Mouse (Mus musculus): Measurements from ENCODE around the gene Itch. TPM values are rescaled to one million over a fixed set of nuclear protein-coding genes. Genes with fewer than 3 reads are reported as not detected.

Gene Itch
- polyA plus RNA-seq, 1 experiment from 2014 or later: 44.4 TPM

GRCm38 (mm10) chr2:155223145-155223544 lies 89.8 kb downstream of the Itch start:
- H3K27ac ChIP-seq (replicated peaks): no peak overlapping the region
- no peaks in the 10 kb centered on the region for H3K4me1 ChIP-seq
- H3K27me3 ChIP-seq (replicated peaks): no peaks in the 10 kb centered on the region
- H3K9ac ChIP-seq (replicated peaks): no peak overlapping the region
- no peaks in the 10 kb centered on the region for H3K9me3 ChIP-seq (replicated peaks)
- ATAC-seq (ENCODE audit: low FRiP score): no peak
- no peak overlapping the region for H3K4me2 ChIP-seq
- H3K36me3 ChIP-seq: peaks cover 73% of the 10 kb centered on the region
- WGBS: 89% methylated on average over 2 of the region's 2 CpGs
- no peak overlapping the region for H3K4me3 ChIP-seq (replicated peaks)

GRCm38 (mm10) chr2:155224721-155225120 lies 91.4 kb downstream of the Itch start:
- Histone ChIP-seq H3K4me1 (no peaks in the 10 kb centered on the region), H3K9me3 (replicated peaks) (no peaks in the 10 kb centered on the region), H3K36me3 (peaks cover 63% of the 10 kb centered on the region), H3K9ac (replicated peaks) (no peak overlapping the region), H3K4me2 (no peak overlapping the region), H3K27me3 (replicated peaks) (no peaks in the 10 kb centered on the region), H3K27ac (replicated peaks) (no peak overlapping the region), H3K4me3 (replicated peaks) (no peak overlapping the region)
- ATAC-seq (ENCODE audit: low FRiP score): no peak
- WGBS: 90% methylated on average over 7 of the region's 7 CpGs

GRCm38 (mm10) chr2:155235746-155236361 lies 102.5 kb downstream of the Itch start:
- 5% methylated on average over 13 of the region's 13 CpGs for WGBS
- no peaks in the 10 kb centered on the region for H3K27me3 ChIP-seq (replicated peaks)
- peak overlapping the region; percentile 90 for H3K4me3 ChIP-seq (replicated peaks)
- H3K36me3 ChIP-seq: 0 out of 2 replicates have a peak, but pooled peaks cover 1% of the 10 kb centered on the region
- peak overlapping the region; percentile 86 for H3K27ac ChIP-seq (replicated peaks)
- no peaks in the 10 kb centered on the region for H3K9me3 ChIP-seq (replicated peaks)
- ATAC-seq (ENCODE audit: low FRiP score): peak; percentile 93
- H3K4me1 ChIP-seq: peaks cover 32% of the 10 kb centered on the region
- H3K9ac ChIP-seq (replicated peaks): peak overlapping the region; percentile 80
- peak overlapping the region; percentile 92 for H3K4me2 ChIP-seq

- Histone ChIP-seq H3K4me1 (peaks cover 32% of the 10 kb centered on the region), H3K9ac (replicated peaks) (peak within 1 kb of the TSS; percentile 80), H3K9me3 (replicated peaks) (no peaks in the 10 kb centered on the region), H3K27ac (replicated peaks) (peak within 1 kb of the TSS; percentile 86), H3K4me3 (replicated peaks) (peak within 1 kb of the TSS; percentile 90), H3K27me3 (replicated peaks) (no peaks in the 10 kb centered on the region), H3K36me3 (0 out of 2 replicates have a peak, but pooled peaks cover 3% of the 10 kb centered on the region), H3K4me2 (peak within 1 kb of the TSS; percentile 92)
- 0% methylated on average over 50 of the region's 50 CpGs for WGBS
- ATAC-seq (ENCODE audit: low FRiP score): peak; percentile 99
Measured at GRCm38 (mm10) chr2:155236362-155236992, 103.2 kb downstream of the Itch start, which contains the start of gene Dynlrb1. TSS of gene Dynlrb1 (plus strand) at chr2:155236533.

GRCm38 (mm10) chr2:155237276-155237675 lies 104.0 kb downstream of the Itch start:
- H3K4me2 ChIP-seq: peak overlapping the region; percentile 92
- H3K4me3 ChIP-seq (replicated peaks): peak overlapping the region; percentile 90
- WGBS: 20% methylated on average over 4 of the region's 4 CpGs
- H3K27me3 ChIP-seq (replicated peaks): no peaks in the 10 kb centered on the region
- H3K27ac ChIP-seq (replicated peaks): peak overlapping the region; percentile 86; the same call in 1 of the 2 replicates
- H3K9ac ChIP-seq (replicated peaks): peak overlapping the region; percentile 80
- H3K36me3 ChIP-seq: peaks cover 3% of the 10 kb centered on the region
- no peaks in the 10 kb centered on the region for H3K9me3 ChIP-seq (replicated peaks)
- no peak for ATAC-seq (ENCODE audit: low FRiP score)
- peaks cover 32% of the 10 kb centered on the region for H3K4me1 ChIP-seq

GRCm38 (mm10) chr2:155240915-155241314 lies 107.6 kb downstream of the Itch start:
- peaks cover 39% of the 10 kb centered on the region for H3K36me3 ChIP-seq
- H3K4me2 ChIP-seq: no peak overlapping the region
- ATAC-seq (ENCODE audit: low FRiP score): no peak
- no peak overlapping the region for H3K4me3 ChIP-seq (replicated peaks)
- peaks cover 24% of the 10 kb centered on the region for H3K4me1 ChIP-seq
- no peak overlapping the region for H3K27ac ChIP-seq (replicated peaks)
- H3K27me3 ChIP-seq (replicated peaks): no peaks in the 10 kb centered on the region
- no peaks in the 10 kb centered on the region for H3K9me3 ChIP-seq (replicated peaks)
- no peak overlapping the region for H3K9ac ChIP-seq (replicated peaks)
- WGBS: 86% methylated on average over 4 of the region's 4 CpGs

- ATAC-seq (ENCODE audit: low FRiP score): no peak
- no peaks in the 10 kb centered on the region for H3K9me3 ChIP-seq (replicated peaks)
- H3K27me3 ChIP-seq (replicated peaks): no peaks in the 10 kb centered on the region
- no peak overlapping the region for H3K27ac ChIP-seq (replicated peaks)
- H3K4me1 ChIP-seq: peaks cover 20% of the 10 kb centered on the region
- no peak overlapping the region for H3K9ac ChIP-seq (replicated peaks)
- no peak overlapping the region for H3K4me2 ChIP-seq
- no peak overlapping the region for H3K4me3 ChIP-seq (replicated peaks)
- 92% methylated on average over 7 of the region's 7 CpGs for WGBS
- peaks cover 51% of the 10 kb centered on the region for H3K36me3 ChIP-seq
Measured at GRCm38 (mm10) chr2:155242296-155242855, 109.1 kb downstream of the Itch start.

- Histone ChIP-seq H3K27me3 (replicated peaks) (no peaks in the 10 kb centered on the region), H3K9ac (replicated peaks) (no peak overlapping the region), H3K27ac (replicated peaks) (no peak overlapping the region), H3K4me1 (no peaks in the 10 kb centered on the region), H3K36me3 (peaks cover 87% of the 10 kb centered on the region), H3K9me3 (replicated peaks) (no peaks in the 10 kb centered on the region), H3K4me2 (no peak overlapping the region), H3K4me3 (replicated peaks) (no peak overlapping the region)
- no peak for ATAC-seq (ENCODE audit: low FRiP score)
- 94% methylated on average over 4 of the region's 4 CpGs for WGBS
Measured at GRCm38 (mm10) chr2:155246231-155246630, 112.9 kb downstream of the Itch start.

- H3K9me3 ChIP-seq (replicated peaks): no peaks in the 10 kb centered on the region
- no peak overlapping the region for H3K9ac ChIP-seq (replicated peaks)
- no peak for ATAC-seq (ENCODE audit: low FRiP score)
- H3K4me3 ChIP-seq (replicated peaks): no peak overlapping the region
- H3K4me2 ChIP-seq: no peak overlapping the region
- WGBS: 100% methylated on average over 1 of the region's 1 CpGs
- peaks cover 83% of the 10 kb centered on the region for H3K36me3 ChIP-seq
- no peak overlapping the region for H3K27ac ChIP-seq (replicated peaks)
- H3K27me3 ChIP-seq (replicated peaks): no peaks in the 10 kb centered on the region
- no peaks in the 10 kb centered on the region for H3K4me1 ChIP-seq
Measured at GRCm38 (mm10) chr2:155248206-155248605, 114.9 kb downstream of the Itch start.

- peaks cover 78% of the 10 kb centered on the region for H3K36me3 ChIP-seq
- no peaks in the 10 kb centered on the region for H3K4me1 ChIP-seq
- H3K4me3 ChIP-seq (replicated peaks): no peak overlapping the region
- H3K27ac ChIP-seq (replicated peaks): no peak overlapping the region
- no peaks in the 10 kb centered on the region for H3K9me3 ChIP-seq (replicated peaks)
- no peak overlapping the region for H3K4me2 ChIP-seq
- H3K9ac ChIP-seq (replicated peaks): no peak overlapping the region
- ATAC-seq (ENCODE audit: low FRiP score): no peak
- 68% methylated on average over 2 of the region's 2 CpGs for WGBS
- no peaks in the 10 kb centered on the region for H3K27me3 ChIP-seq (replicated peaks)
Measured at GRCm38 (mm10) chr2:155248718-155249117, 115.4 kb downstream of the Itch start.

GRCm38 (mm10) chr2:155249588-155249987 lies 116.3 kb downstream of the Itch start:
- Histone ChIP-seq H3K4me3 (replicated peaks) (no peak overlapping the region), H3K4me1 (no peaks in the 10 kb centered on the region), H3K4me2 (no peak overlapping the region), H3K36me3 (peaks cover 69% of the 10 kb centered on the region), H3K9ac (replicated peaks) (no peak overlapping the region), H3K9me3 (replicated peaks) (no peaks in the 10 kb centered on the region), H3K27ac (replicated peaks) (no peak overlapping the region), H3K27me3 (replicated peaks) (no peaks in the 10 kb centered on the region)
- 98% methylated on average over 5 of the region's 5 CpGs for WGBS
- no peak for ATAC-seq (ENCODE audit: low FRiP score)

GRCm38 (mm10) chr2:155265526-155265925 lies 132.2 kb downstream of the Itch start:
- no peak overlapping the region for H3K27ac ChIP-seq (replicated peaks)
- no peak for ATAC-seq (ENCODE audit: low FRiP score)

More at GRCm38 (mm10) chr2:155265526-155265925, 132.2 kb downstream of the Itch start:
- 95% methylated on average over 6 of the region's 6 CpGs for WGBS
- Histone ChIP-seq H3K9ac (replicated peaks) (no peak overlapping the region), H3K27me3 (replicated peaks) (no peaks in the 10 kb centered on the region), H3K4me3 (replicated peaks) (no peak overlapping the region), H3K4me2 (no peak overlapping the region), H3K4me1 (no peaks in the 10 kb centered on the region), H3K9me3 (replicated peaks) (no peaks in the 10 kb centered on the region), H3K36me3 (no peaks in the 10 kb centered on the region)
